Mouse (Mus musculus): ENCODE measurements around the gene Syce1.

The Syce1 gene

GRCm38 (mm10) chr7:140822731-140823130, 35.1 kb upstream of the Syce1 start:
- Histone ChIP-seq H3K36me3 (ENCODE audit: insufficient read depth, low read length) (peaks cover 11% of the 10 kb centered on the region), H3K4me3 (replicated peaks; ENCODE audit: low read length) (no peak overlapping the region), H3K9me3 (ENCODE audit: low read length) (no peaks in the 10 kb centered on the region), H3K27me3 (ENCODE audit: insufficient read depth, low read length) (peaks cover 3% of the 10 kb centered on the region; the same call in 1 of the 2 replicates), H3K4me1 (replicated peaks; ENCODE audit: low read depth, low read length) (peaks cover 6% of the 10 kb centered on the region)
- TF ChIP-seq NANOG (IDR thresholded peaks at IDR 0.05; ENCODE audit: borderline replicate concordance, low read length): no peak
- TF ChIP-seq POU5F1 (IDR thresholded peaks at IDR 0.05; ENCODE audit: borderline replicate concordance, low read length): no peak
- TF ChIP-seq CTCF (conservative IDR thresholded peaks at IDR 0.05; ENCODE audit: low read length): no peak

- Histone ChIP-seq H3K4me1 (replicated peaks; ENCODE audit: low read depth, low read length) (peaks cover 6% of the 10 kb centered on the region), H3K36me3 (ENCODE audit: insufficient read depth, low read length) (peaks cover 20% of the 10 kb centered on the region), H3K4me3 (replicated peaks; ENCODE audit: low read length) (peak within 1 kb of the TSS; percentile 94), H3K9me3 (ENCODE audit: low read length) (no peaks in the 10 kb centered on the region), H3K27me3 (ENCODE audit: insufficient read depth, low read length) (peaks cover 3% of the 10 kb centered on the region; the same call in 1 of the 2 replicates)
- TF ChIP-seq POU5F1 (IDR thresholded peaks at IDR 0.05; ENCODE audit: borderline replicate concordance, low read length): no peak
- TF ChIP-seq NANOG (IDR thresholded peaks at IDR 0.05; ENCODE audit: borderline replicate concordance, low read length): no peak; the same call in 1 of the 2 replicates
- no peak for TF ChIP-seq CTCF (conservative IDR thresholded peaks at IDR 0.05; ENCODE audit: low read length)
Observed at GRCm38 (mm10) chr7:140821653-140822329, 34.1 kb upstream of the Syce1 start, which contains the start of gene Zfp941. Zfp941 (minus strand) TSS chr7:140822178.

- H3K27me3 ChIP-seq (ENCODE audit: insufficient read depth, low read length): peaks cover 3% of the 10 kb centered on the region; the same call in 1 of the 2 replicates
- H3K9me3 ChIP-seq (ENCODE audit: low read length): no peaks in the 10 kb centered on the region
- TF ChIP-seq CTCF (conservative IDR thresholded peaks at IDR 0.05; ENCODE audit: low read length): no peak
- no peak for TF ChIP-seq POU5F1 (IDR thresholded peaks at IDR 0.05; ENCODE audit: borderline replicate concordance, low read length)
- no peak for TF ChIP-seq NANOG (IDR thresholded peaks at IDR 0.05; ENCODE audit: borderline replicate concordance, low read length)
- H3K4me3 ChIP-seq (replicated peaks; ENCODE audit: low read length): peak overlapping the region; percentile 94
- H3K4me1 ChIP-seq (replicated peaks; ENCODE audit: low read depth, low read length): peaks cover 6% of the 10 kb centered on the region
- H3K36me3 ChIP-seq (ENCODE audit: insufficient read depth, low read length): peaks cover 20% of the 10 kb centered on the region
Observed at GRCm38 (mm10) chr7:140821305-140821652, 33.6 kb upstream of the Syce1 start.

GRCm38 (mm10) chr7:140820173-140820572, 32.5 kb upstream of the Syce1 start:
- Histone ChIP-seq H3K27me3 (ENCODE audit: insufficient read depth, low read length) (peaks cover 3% of the 10 kb centered on the region; the same call in 1 of the 2 replicates), H3K36me3 (ENCODE audit: insufficient read depth, low read length) (peaks cover 20% of the 10 kb centered on the region), H3K9me3 (ENCODE audit: low read length) (no peaks in the 10 kb centered on the region), H3K4me1 (replicated peaks; ENCODE audit: low read depth, low read length) (peaks cover 6% of the 10 kb centered on the region), H3K4me3 (replicated peaks; ENCODE audit: low read length) (no peak overlapping the region)
- TF ChIP-seq POU5F1 (IDR thresholded peaks at IDR 0.05; ENCODE audit: borderline replicate concordance, low read length) (no peak), CTCF (conservative IDR thresholded peaks at IDR 0.05; ENCODE audit: low read length) (no peak), NANOG (IDR thresholded peaks at IDR 0.05; ENCODE audit: borderline replicate concordance, low read length) (no peak)

GRCm38 (mm10) chr7:140812850-140813249, 25.2 kb upstream of the Syce1 start:
- peaks cover 1% of the 10 kb centered on the region; the same call in 1 of the 2 replicates for H3K4me1 ChIP-seq (replicated peaks; ENCODE audit: low read depth, low read length)
- TF ChIP-seq CTCF (conservative IDR thresholded peaks at IDR 0.05; ENCODE audit: low read length) (no peak), POU5F1 (IDR thresholded peaks at IDR 0.05; ENCODE audit: borderline replicate concordance, low read length) (no peak), NANOG (IDR thresholded peaks at IDR 0.05; ENCODE audit: borderline replicate concordance, low read length) (no peak)
- no peak overlapping the region for H3K4me3 ChIP-seq (replicated peaks; ENCODE audit: low read length)
- no peaks in the 10 kb centered on the region for H3K9me3 ChIP-seq (ENCODE audit: low read length)
- H3K27me3 ChIP-seq (ENCODE audit: insufficient read depth, low read length): no peaks in the 10 kb centered on the region
- peaks cover 45% of the 10 kb centered on the region for H3K36me3 ChIP-seq (ENCODE audit: insufficient read depth, low read length)

GRCm38 (mm10) chr7:140811714-140812113, 24.1 kb upstream of the Syce1 start:
- TF ChIP-seq NANOG (IDR thresholded peaks at IDR 0.05; ENCODE audit: borderline replicate concordance, low read length) (no peak), CTCF (conservative IDR thresholded peaks at IDR 0.05; ENCODE audit: low read length) (no peak), POU5F1 (IDR thresholded peaks at IDR 0.05; ENCODE audit: borderline replicate concordance, low read length) (no peak)
- H3K4me3 ChIP-seq (replicated peaks; ENCODE audit: low read length): no peak overlapping the region
- H3K4me1 ChIP-seq (replicated peaks; ENCODE audit: low read depth, low read length): peaks cover 12% of the 10 kb centered on the region
- H3K9me3 ChIP-seq (ENCODE audit: low read length): no peaks in the 10 kb centered on the region
- H3K27me3 ChIP-seq (ENCODE audit: insufficient read depth, low read length): no peaks in the 10 kb centered on the region
- H3K36me3 ChIP-seq (ENCODE audit: insufficient read depth, low read length): peaks cover 37% of the 10 kb centered on the region

GRCm38 (mm10) chr7:140810496-140810895, 22.8 kb upstream of the Syce1 start:
- TF ChIP-seq NANOG (IDR thresholded peaks at IDR 0.05; ENCODE audit: borderline replicate concordance, low read length) (no peak), POU5F1 (IDR thresholded peaks at IDR 0.05; ENCODE audit: borderline replicate concordance, low read length) (no peak), CTCF (conservative IDR thresholded peaks at IDR 0.05; ENCODE audit: low read length) (peak; percentile 79)
- Histone ChIP-seq H3K36me3 (ENCODE audit: insufficient read depth, low read length) (peaks cover 37% of the 10 kb centered on the region), H3K27me3 (ENCODE audit: insufficient read depth, low read length) (no peaks in the 10 kb centered on the region), H3K4me3 (replicated peaks; ENCODE audit: low read length) (no peak overlapping the region), H3K9me3 (ENCODE audit: low read length) (no peaks in the 10 kb centered on the region), H3K4me1 (replicated peaks; ENCODE audit: low read depth, low read length) (peaks cover 12% of the 10 kb centered on the region)

GRCm38 (mm10) chr7:140805704-140806103, 18.1 kb upstream of the Syce1 start:
- Histone ChIP-seq H3K27me3 (ENCODE audit: insufficient read depth, low read length) (no peaks in the 10 kb centered on the region), H3K36me3 (ENCODE audit: insufficient read depth, low read length) (peaks cover 5% of the 10 kb centered on the region), H3K9me3 (ENCODE audit: low read length) (no peaks in the 10 kb centered on the region), H3K4me1 (replicated peaks; ENCODE audit: low read depth, low read length) (peaks cover 12% of the 10 kb centered on the region), H3K4me3 (replicated peaks; ENCODE audit: low read length) (no peak overlapping the region)
- TF ChIP-seq NANOG (IDR thresholded peaks at IDR 0.05; ENCODE audit: borderline replicate concordance, low read length): no peak
- no peak for TF ChIP-seq POU5F1 (IDR thresholded peaks at IDR 0.05; ENCODE audit: borderline replicate concordance, low read length)
- TF ChIP-seq CTCF (conservative IDR thresholded peaks at IDR 0.05; ENCODE audit: low read length): peak; percentile 87

Data from E14TG2a.4 (cell line).